Mouse (Mus musculus): Measurements from ENCODE around the gene Atpaf1.

DNA sequence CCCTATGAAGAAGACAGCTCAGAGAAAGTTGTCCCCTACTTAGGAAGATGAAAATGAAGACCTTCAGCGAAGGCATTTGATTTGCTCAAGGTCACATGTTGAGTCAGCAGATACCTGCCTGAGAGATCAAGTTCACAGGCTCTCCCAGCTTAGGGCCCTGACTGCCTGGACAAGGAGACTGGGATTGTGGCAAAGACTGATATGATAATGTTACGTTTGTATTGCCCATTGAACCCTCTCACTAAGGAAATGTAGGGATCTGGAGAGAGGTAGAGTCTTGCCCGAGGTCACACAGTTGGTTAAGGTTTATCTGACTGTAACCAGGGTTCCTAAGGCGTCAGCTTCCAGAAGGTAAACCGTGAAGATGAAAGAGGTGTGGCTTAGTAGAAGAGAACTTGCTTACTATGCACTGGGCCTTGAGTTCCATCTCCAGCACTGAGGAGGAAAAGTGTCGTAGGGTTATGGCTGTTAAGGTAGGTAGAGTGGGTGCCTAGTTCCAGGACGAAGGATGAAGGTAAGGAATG, 961 bp downstream of the Atpaf1 start:
- no peak for TF ChIP-seq CTCF (IDR thresholded peaks at IDR 0.05; ENCODE audit: low read depth)
- no peak for TF ChIP-seq EP300 (IDR thresholded peaks at IDR 0.05; ENCODE audit: low read depth)

Measured in liver, postnatal 0 days (tissue).